Mouse (Mus musculus) erythroblast, embryonic 14.5 days (primary cell): ENCODE results near the gene Olfr263.

Experiments
- GATA1 ChIP-seq: IDR thresholded peaks from 2 replicates; pipeline ENCODE4 v1.6.1; 2012; ENCODE audit warnings: low read length, inconsistent platforms, mixed read lengths
- TAL1 ChIP-seq: IDR thresholded peaks from 3 replicates; pipeline ENCODE4 v1.6.1; 2012; ENCODE audit warnings: low read length, inconsistent platforms, mixed read lengths

GRCm38 (mm10) chr13:21110441-21110840 is 19.0 kb upstream of the Olfr263 start:
- TF ChIP-seq GATA1 (no peak), TAL1 (no peak)
